Mouse (Mus musculus) liver, embryonic 14.5 days (tissue): ENCODE measurements at regions not wholly inside any gene's neighbourhood (a gene's known extent, or its start where the extent isn't known, plus 50 kb on each side); places are given as distances from the start of the nearest gene placed in this dataset.

Experiments used
- CTCF ChIP-seq: IDR thresholded peaks from 2 replicates; pipeline ENCODE4 v1.5.1; 2016; ENCODE audit warnings: antibody characterized with exemption, low read depth, control low read depth
- EP300 ChIP-seq: IDR thresholded peaks from 2 replicates; pipeline ENCODE4 v1.6.1; 2016; ENCODE audit warnings: antibody characterized with exemption, low read depth

- TF ChIP-seq CTCF (no peak), EP300 (no peak)
These were observed 709.7 kb downstream of the Diaph3 start for GRCm38 (mm10) chr14:86431215-86431816.
